Mouse (Mus musculus): ENCODE measurements around the gene Plscr4. TPM values are rescaled to one million over a fixed set of nuclear protein-coding genes. Genes with fewer than 3 reads are reported as not detected.
A peak's percentile ranks its signal among the peaks of the same experiment; 100 is the strongest.

Plscr4 gene
- polyA plus RNA-seq, 1 experiment from 2014 or later, result 3.2 TPM

DNA sequence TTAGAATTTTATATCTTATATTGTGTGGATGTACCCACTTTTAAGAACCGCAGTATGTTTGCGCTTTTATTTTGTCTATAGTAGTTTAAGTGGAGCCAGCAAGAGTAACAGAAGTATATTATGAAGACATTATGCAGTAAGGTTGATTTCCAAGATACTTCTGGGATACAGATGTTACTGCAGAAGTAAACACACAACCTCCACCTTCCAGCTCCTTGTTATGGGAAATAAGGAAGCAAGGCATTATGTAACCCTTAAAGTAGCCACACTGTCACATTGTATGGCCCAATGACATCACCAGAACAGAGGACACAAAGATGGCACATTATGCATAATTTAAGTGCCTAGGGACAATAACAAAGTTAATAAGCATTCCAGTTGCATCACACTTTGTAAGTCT, 1.2 kb downstream of the Plscr4 start:
- Histone ChIP-seq H3K9ac (ENCODE audit: low read depth, low read length) (no peak overlapping the region), H3K27me3 (replicated peaks; ENCODE audit: control insufficient read depth, insufficient read depth, low read length) (no peaks in the 10 kb centered on the region), H3K4me1 (ENCODE audit: control insufficient read depth, insufficient read depth, low read depth, low read length) (no peaks in the 10 kb centered on the region), H3K27ac (ENCODE audit: low read depth, low read length) (no peak overlapping the region), H3K36me3 (ENCODE audit: control insufficient read depth, insufficient read depth, low read length) (no peaks in the 10 kb centered on the region), H3K4me2 (ENCODE audit: low read length) (peak overlapping the region; percentile 89; the same call in 1 of the 2 replicates), H3K9me3 (ENCODE audit: control insufficient read depth, low read length) (no peaks in the 10 kb centered on the region), H3K4me3 (ENCODE audit: low read length) (no peak overlapping the region)
- WGBS, result 91% methylated on average over 2 of the region's 2 CpGs
- ATAC-seq, result 0 out of 2 replicates have a peak, but pooled peaks have one; percentile 20

GRCm38 (mm10) chr9:92467724-92468123, 10.6 kb downstream of the Plscr4 start:
- 75% methylated on average over 4 of the region's 4 CpGs for WGBS
- no peaks in the 10 kb centered on the region for H3K36me3 ChIP-seq (ENCODE audit: control insufficient read depth, insufficient read depth, low read length)
- no peaks in the 10 kb centered on the region for H3K27me3 ChIP-seq (replicated peaks; ENCODE audit: control insufficient read depth, insufficient read depth, low read length)
- H3K27ac ChIP-seq (ENCODE audit: low read depth, low read length), result no peak overlapping the region
- no peaks in the 10 kb centered on the region for H3K4me1 ChIP-seq (ENCODE audit: control insufficient read depth, insufficient read depth, low read depth, low read length)
- H3K4me3 ChIP-seq (ENCODE audit: low read length), result no peak overlapping the region
- H3K4me2 ChIP-seq (ENCODE audit: low read length), result no peak overlapping the region
- H3K9me3 ChIP-seq (ENCODE audit: control insufficient read depth, low read length), result no peaks in the 10 kb centered on the region
- H3K9ac ChIP-seq (ENCODE audit: low read depth, low read length), result no peak overlapping the region
- ATAC-seq, result no peak

DNA sequence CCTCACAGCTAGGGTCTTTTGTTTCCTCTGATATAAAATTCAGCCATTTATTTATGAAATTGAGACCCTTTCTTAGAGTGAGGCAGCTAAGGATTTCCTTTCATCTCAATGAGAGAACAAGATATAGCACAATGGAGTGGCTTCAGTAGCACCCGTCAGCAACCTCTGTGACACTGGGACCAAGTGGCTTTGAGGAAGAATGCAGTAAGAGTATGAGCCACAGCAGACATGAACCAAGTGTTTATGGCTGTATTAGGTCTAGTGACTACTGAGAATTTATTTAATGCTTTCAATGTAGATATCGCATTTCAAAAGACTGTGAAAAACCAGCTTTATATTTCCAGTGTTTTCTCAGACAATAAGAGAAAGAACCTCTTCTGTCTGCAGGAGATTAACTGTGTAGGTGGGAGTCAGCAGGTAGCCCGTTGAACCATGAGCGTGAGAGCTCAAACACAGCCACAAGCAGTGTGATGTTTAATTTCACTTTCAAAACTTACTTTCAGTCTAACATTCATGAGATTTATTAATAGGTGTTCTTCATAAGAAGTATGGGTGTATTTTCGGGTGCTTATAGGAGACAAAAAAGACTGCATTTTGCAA, 15.2 kb downstream of the Plscr4 start:
- 72% methylated on average over 5 of the region's 5 CpGs for WGBS
- no peak for ATAC-seq
- H3K4me1 ChIP-seq (ENCODE audit: control insufficient read depth, insufficient read depth, low read depth, low read length), result no peaks in the 10 kb centered on the region

GRCm38 (mm10) chr9:92473178-92473577, 16.0 kb downstream of the Plscr4 start:
- no peak for ATAC-seq
- Histone ChIP-seq H3K4me3 (ENCODE audit: low read length) (no peak overlapping the region), H3K4me1 (ENCODE audit: control insufficient read depth, insufficient read depth, low read depth, low read length) (no peaks in the 10 kb centered on the region), H3K36me3 (ENCODE audit: control insufficient read depth, insufficient read depth, low read length) (no peaks in the 10 kb centered on the region), H3K9ac (ENCODE audit: low read depth, low read length) (no peak overlapping the region), H3K9me3 (ENCODE audit: control insufficient read depth, low read length) (no peaks in the 10 kb centered on the region), H3K27me3 (replicated peaks; ENCODE audit: control insufficient read depth, insufficient read depth, low read length) (no peaks in the 10 kb centered on the region), H3K27ac (ENCODE audit: low read depth, low read length) (no peak overlapping the region), H3K4me2 (ENCODE audit: low read length) (no peak overlapping the region)
- WGBS, result 85% methylated on average over 2 of the region's 2 CpGs

More for the DNA sequence above, 15.2 kb downstream of the Plscr4 start:
- Histone ChIP-seq H3K36me3 (ENCODE audit: control insufficient read depth, insufficient read depth, low read length) (no peaks in the 10 kb centered on the region), H3K4me3 (ENCODE audit: low read length) (no peak overlapping the region), H3K9me3 (ENCODE audit: control insufficient read depth, low read length) (no peaks in the 10 kb centered on the region), H3K9ac (ENCODE audit: low read depth, low read length) (no peak overlapping the region), H3K27me3 (replicated peaks; ENCODE audit: control insufficient read depth, insufficient read depth, low read length) (no peaks in the 10 kb centered on the region), H3K4me2 (ENCODE audit: low read length) (no peak overlapping the region), H3K27ac (ENCODE audit: low read depth, low read length) (no peak overlapping the region)

GRCm38 (mm10) chr9:92474244-92474643, 17.1 kb downstream of the Plscr4 start:
- no peak overlapping the region for H3K4me2 ChIP-seq (ENCODE audit: low read length)
- H3K27ac ChIP-seq (ENCODE audit: low read depth, low read length), result no peak overlapping the region
- no peaks in the 10 kb centered on the region for H3K4me1 ChIP-seq (ENCODE audit: control insufficient read depth, insufficient read depth, low read depth, low read length)
- H3K36me3 ChIP-seq (ENCODE audit: control insufficient read depth, insufficient read depth, low read length), result no peaks in the 10 kb centered on the region
- no peak for ATAC-seq
- H3K9ac ChIP-seq (ENCODE audit: low read depth, low read length), result no peak overlapping the region
- no peaks in the 10 kb centered on the region for H3K9me3 ChIP-seq (ENCODE audit: control insufficient read depth, low read length)
- no peak overlapping the region for H3K4me3 ChIP-seq (ENCODE audit: low read length)
- 100% methylated on average over 1 of the region's 1 CpGs for WGBS
- no peaks in the 10 kb centered on the region for H3K27me3 ChIP-seq (replicated peaks; ENCODE audit: control insufficient read depth, insufficient read depth, low read length)

DNA sequence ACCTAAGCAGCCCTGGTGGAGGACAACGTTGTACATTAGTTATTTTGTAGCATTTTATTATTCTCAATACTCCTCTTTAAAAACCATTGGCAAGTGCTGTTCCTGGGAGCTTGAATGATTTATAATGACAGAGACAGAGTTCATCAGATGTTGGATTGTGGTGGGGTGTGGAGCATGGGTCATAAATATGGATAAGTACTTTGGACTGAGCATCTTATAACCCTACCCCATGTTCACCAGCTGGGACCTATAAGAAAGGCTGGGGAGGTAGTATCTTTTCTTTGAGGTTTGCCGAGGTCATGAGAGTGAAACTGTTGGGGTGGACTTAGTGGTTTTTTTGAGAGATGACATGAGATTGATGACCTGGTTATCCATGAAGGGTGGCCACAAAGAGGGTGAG, 24.5 kb downstream of the Plscr4 start:
- Histone ChIP-seq H3K4me2 (ENCODE audit: low read length) (no peak overlapping the region), H3K9me3 (ENCODE audit: control insufficient read depth, low read length) (no peaks in the 10 kb centered on the region), H3K4me1 (ENCODE audit: control insufficient read depth, insufficient read depth, low read depth, low read length) (no peaks in the 10 kb centered on the region), H3K4me3 (ENCODE audit: low read length) (no peak overlapping the region), H3K9ac (ENCODE audit: low read depth, low read length) (no peak overlapping the region), H3K27me3 (replicated peaks; ENCODE audit: control insufficient read depth, insufficient read depth, low read length) (no peaks in the 10 kb centered on the region), H3K27ac (ENCODE audit: low read depth, low read length) (no peak overlapping the region), H3K36me3 (ENCODE audit: control insufficient read depth, insufficient read depth, low read length) (no peaks in the 10 kb centered on the region)
- no peak for ATAC-seq
- 61% methylated on average over 2 of the region's 2 CpGs for WGBS

DNA sequence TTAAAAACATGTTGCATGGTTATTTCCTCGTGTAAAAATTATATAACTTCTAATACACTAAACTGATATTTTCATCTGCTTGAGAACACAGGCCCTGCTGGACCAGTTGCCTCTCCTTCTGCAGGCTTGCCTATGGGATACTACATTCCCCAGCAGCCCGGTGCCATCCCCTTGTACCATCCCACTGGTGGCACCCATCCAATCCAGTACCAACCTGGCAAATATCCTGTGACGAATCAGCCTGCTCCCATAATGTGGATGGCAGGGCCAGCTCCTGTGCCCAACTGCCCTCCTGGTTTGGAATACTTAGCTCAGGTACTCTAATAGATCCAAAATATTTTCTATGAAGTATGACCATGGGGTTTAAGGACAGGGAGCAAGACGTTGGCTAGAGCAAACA, 25.4 kb downstream of the Plscr4 start:
- H3K4me2 ChIP-seq (ENCODE audit: low read length), result no peak overlapping the region
- no peak overlapping the region for H3K27ac ChIP-seq (ENCODE audit: low read depth, low read length)
- H3K27me3 ChIP-seq (replicated peaks; ENCODE audit: control insufficient read depth, insufficient read depth, low read length), result no peaks in the 10 kb centered on the region
- no peaks in the 10 kb centered on the region for H3K9me3 ChIP-seq (ENCODE audit: control insufficient read depth, low read length)
- no peak overlapping the region for H3K9ac ChIP-seq (ENCODE audit: low read depth, low read length)
- no peaks in the 10 kb centered on the region for H3K4me1 ChIP-seq (ENCODE audit: control insufficient read depth, insufficient read depth, low read depth, low read length)
- WGBS, result 89% methylated on average over 4 of the region's 4 CpGs
- H3K36me3 ChIP-seq (ENCODE audit: control insufficient read depth, insufficient read depth, low read length), result no peaks in the 10 kb centered on the region
- H3K4me3 ChIP-seq (ENCODE audit: low read length), result no peak overlapping the region
- ATAC-seq, result no peak

DNA sequence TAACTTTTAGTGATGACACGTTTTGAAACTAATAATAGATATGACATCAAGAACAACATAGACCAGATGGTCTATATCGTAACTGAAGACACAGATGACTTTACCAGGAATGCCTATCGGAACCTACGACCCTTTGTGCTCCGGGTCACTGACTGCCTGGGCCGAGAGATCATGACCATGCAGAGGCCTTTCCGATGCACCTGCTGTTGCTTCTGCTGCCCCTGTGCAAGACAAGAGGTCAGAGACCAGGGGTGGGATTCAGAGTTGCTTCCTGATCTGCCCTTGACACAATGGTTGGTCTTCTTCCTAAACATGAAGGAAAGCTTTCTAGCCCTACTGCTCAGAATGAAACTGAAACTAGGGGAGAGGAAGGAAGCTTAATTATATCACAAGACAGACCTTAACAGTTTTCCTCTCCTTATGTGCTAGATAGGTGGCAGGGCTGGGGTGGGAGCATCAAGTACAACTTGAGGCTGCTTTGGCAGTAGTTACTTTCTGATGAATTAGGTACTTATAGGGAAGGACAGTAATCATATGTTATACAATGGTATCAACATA, 27.6 kb downstream of the Plscr4 start:
- Histone ChIP-seq H3K27me3 (replicated peaks; ENCODE audit: control insufficient read depth, insufficient read depth, low read length) (no peaks in the 10 kb centered on the region), H3K4me2 (ENCODE audit: low read length) (no peak overlapping the region), H3K36me3 (ENCODE audit: control insufficient read depth, insufficient read depth, low read length) (no peaks in the 10 kb centered on the region), H3K4me1 (ENCODE audit: control insufficient read depth, insufficient read depth, low read depth, low read length) (no peaks in the 10 kb centered on the region), H3K9ac (ENCODE audit: low read depth, low read length) (no peak overlapping the region), H3K4me3 (ENCODE audit: low read length) (no peak overlapping the region), H3K9me3 (ENCODE audit: control insufficient read depth, low read length) (no peaks in the 10 kb centered on the region), H3K27ac (ENCODE audit: low read depth, low read length) (no peak overlapping the region)
- WGBS, result 89% methylated on average over 7 of the region's 7 CpGs
- ATAC-seq, result no peak

DNA sequence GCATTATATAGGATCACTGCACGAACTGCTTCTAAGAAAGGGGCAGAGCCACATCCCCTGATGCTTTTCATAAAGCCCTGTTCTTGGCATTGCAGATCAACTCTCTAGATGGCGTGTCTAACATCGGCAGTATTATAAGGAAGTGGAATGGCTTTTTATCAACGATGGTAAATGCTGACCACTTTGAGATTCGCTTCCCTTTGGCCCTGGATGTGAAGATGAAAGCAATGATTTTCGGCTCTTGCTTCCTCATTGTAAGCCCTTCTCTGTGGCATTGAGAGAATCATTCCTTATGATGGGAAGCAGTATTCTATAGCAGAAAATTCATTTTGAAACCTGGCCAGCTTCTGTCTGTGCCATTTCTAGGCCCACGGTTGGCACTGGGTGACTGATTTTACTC, 32.7 kb downstream of the Plscr4 start:
- Histone ChIP-seq H3K36me3 (ENCODE audit: control insufficient read depth, insufficient read depth, low read length) (no peaks in the 10 kb centered on the region), H3K9ac (ENCODE audit: low read depth, low read length) (no peak overlapping the region), H3K4me2 (ENCODE audit: low read length) (no peak overlapping the region), H3K27ac (ENCODE audit: low read depth, low read length) (no peak overlapping the region), H3K4me3 (ENCODE audit: low read length) (no peak overlapping the region), H3K9me3 (ENCODE audit: control insufficient read depth, low read length) (no peaks in the 10 kb centered on the region), H3K4me1 (ENCODE audit: control insufficient read depth, insufficient read depth, low read depth, low read length) (no peaks in the 10 kb centered on the region), H3K27me3 (replicated peaks; ENCODE audit: control insufficient read depth, insufficient read depth, low read length) (no peaks in the 10 kb centered on the region)
- 80% methylated on average over 7 of the region's 7 CpGs for WGBS
- ATAC-seq, result no peak
